Mouse (Mus musculus) Muller cell, postnatal 12 days (primary cell): ENCODE measurements at regions not wholly inside any gene's neighbourhood (a gene's known extent, or its start where the extent isn't known, plus 50 kb on each side); places are given as distances from the start of the nearest gene placed in this dataset.
"Not testable (repeated sequence)": the region's sequence is repeated elsewhere in the genome, so short reads cannot be mapped to it uniquely, and the experiment has no call there.

ENCODE experiments used
- DNase-seq: peaks from one replicate; pipeline ENCODE4 v3.0.0-alpha.2; 2015; ENCODE audit errors: inconsistent ontology term

DNA sequence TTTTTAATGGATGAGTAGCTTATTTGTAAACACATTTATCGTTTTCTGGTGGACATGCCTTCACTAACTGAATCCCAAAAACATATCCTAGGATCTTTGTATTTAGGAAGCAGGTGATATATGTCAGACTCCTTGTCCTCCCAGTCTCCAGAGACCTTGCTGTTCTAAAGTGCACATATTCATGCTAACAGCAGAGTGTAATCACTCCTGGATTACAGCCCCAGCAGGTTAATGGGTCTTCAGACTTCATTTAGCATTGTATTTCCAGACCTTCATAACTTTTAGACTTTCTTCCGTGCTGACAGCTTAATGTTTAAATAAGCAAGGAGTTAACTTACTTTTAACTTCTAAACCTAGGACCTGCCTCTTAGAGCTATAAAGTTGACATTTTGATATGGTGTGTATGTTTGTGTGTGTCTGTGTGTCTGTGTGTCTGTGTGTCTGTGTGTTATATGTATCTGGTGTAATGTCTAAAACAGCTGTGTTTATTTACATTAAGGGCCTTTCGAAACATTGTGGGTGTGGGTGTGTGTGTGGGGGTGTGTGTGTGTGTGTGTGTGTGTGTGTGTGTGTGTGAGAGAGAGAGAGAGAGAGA, 398.3 kb downstream of the Gm4340 start:
- DNase-seq: no peak

DNA sequence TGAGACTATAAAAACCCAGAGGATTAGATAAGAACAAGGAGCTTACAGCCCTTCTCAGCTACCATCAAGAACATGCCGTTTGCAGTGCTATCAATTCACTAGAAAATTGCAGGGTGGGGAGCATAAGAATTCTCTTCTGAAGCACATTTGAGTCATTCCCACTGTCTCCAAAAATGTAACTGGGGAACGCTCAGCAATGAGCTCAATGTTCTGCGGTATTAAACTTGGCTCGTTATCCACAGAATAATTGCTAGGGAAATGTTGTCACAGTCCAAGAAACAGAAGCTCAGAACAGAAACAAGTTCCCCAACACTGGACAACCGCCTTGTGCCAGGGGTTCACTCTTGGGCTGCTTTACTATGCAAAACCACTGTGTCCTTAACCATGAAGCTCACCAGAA, 402.1 kb downstream of the Gm4340 start:
- DNase-seq: peak; percentile 85

DNA sequence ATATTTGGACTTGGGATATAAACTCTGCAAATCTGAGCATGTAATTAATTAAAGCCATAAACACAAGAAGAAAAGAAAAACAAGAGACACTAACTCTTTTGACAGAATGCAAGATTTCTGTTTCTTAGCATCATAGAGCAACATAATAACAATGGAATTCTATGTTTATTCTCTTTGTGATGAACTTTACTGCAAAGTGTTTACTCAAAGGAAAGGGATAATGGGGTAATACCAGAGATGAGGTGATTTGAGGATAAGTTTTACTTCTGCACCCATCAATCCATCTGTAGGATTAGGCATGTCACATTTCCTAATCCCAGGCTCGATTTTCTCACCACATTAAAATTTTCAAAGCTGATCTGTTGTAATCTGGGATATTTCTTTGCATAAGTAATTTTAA, 433.8 kb downstream of the Gm4340 start:
- no peak for DNase-seq

DNA sequence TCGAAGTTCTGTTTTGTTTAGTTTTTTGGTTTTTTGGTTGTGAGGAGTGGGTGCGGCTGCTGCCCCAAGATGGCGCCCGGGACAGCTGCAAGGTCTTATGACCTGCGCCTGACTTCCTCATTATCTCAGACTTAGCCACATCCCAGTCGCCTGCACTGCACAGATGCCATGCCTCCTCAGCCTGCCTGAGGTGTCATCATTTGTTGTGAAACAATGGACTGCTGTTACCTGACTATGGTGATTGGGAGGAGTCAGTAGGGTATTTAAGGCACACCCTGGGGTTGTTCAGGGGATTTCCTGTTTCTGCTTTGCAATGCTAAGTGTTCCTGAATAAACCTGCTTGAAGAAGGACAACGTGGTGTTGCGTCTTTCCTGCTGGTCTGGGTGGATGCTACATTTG, 457.2 kb downstream of the Gm4340 start:
- no peak for DNase-seq

DNA sequence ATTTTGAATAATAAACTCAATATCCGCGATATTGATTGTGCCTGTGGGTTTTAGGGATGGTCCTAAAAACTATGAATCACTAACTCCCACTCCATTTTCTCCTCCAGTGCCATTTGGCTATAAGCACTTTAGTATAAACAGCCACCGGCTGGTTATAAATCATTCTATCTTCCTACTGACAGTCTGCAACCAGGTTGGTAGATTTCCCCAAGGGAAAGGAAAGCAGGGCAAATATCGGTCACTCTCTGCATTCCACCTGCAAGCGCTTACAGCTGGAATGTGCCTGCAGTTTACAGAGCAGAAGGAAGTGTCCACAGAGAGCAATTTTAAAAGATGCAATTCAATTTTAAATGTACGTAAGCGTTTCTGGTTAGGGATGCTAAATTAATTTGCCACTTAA, 466.5 kb downstream of the Gm4340 start:
- no peak for DNase-seq

DNA sequence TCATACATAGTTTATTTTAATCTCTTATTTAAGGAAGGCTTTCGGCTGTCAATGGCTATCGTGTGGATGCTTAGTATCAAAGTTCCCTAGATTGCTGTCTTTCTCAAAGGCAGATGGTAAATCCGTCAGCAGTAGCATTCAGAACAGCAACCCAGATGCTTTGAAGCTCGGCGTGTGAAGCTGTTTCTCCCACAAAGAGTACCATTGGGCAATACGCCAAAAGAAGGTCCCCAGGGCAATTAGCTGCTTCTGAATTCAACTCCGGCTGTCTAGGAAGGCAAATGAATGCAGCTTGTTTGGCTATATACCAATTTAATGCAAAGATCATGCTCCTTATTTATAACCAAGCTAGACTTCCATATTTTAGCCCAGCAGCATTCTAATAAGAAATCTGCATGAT, 467.8 kb downstream of the Gm4340 start:
- DNase-seq: peak; percentile 37

DNA sequence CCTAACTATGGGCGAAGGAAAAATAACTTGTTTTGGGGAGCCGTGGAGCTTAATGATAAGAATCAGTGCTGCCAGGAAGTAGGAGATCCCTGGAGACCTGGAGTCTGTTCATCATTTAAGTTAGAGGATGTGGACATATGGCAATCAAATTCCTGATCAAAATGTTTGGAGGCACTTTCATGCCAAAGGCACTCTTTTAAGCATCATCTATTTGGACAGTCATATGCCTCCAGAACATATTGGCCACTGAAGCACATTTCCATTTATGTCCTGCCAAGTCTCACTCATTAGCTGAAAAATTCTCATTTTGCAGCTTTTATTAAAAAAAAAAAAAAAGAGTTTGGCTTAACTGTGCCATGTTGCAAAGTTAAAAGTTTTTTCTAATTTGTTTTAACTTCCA, 474.4 kb downstream of the Gm4340 start:
- peak; percentile 52 for DNase-seq

DNA sequence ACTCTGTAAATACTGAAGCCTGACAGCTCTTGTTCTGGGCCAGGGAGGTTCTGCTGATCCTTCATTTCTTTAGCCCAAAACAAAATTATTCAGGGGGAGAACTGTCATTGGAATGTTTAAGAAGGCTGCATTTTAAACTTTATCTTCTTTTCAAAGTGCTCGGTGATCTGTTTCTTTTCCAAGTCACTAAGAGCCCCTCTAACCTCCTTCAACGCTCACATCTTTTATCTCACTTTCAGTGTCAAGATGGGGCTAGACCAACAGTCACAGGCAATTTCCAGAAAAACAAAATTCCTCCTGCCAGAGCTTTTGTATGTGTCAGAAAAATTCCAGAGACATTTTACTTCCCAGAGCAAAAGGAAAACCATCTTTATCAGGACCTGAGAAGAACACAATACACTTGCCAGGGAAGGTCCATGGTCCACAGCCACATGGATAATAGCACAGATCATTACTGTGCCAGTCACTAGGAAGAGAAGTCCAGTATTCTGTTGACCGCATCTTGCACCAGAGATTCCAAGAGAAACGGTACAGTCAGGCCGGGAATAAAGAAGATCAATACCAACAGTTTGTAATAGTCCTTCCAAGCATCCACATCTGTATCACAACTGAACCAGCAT, 491.0 kb downstream of the Gm4340 start:
- DNase-seq: no peak

DNA sequence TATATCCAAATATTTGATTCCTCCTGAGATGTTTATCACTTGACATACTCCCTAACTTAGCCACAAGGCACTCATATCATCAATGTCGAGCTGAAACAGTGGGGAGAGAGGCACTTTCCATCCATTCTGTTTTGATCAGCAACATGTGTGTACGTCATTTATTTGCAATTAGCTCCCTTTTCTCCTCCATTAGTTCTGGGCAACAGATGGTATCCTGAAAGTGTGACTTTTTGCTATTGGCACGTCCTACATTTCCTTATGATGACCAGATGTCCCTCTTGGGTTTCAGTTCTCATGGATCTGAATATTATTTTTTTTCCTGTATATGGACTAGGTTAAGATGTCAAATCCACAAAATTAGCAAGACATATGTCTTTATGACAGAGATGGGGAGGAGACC, 492.0 kb downstream of the Gm4340 start:
- no peak for DNase-seq

DNA sequence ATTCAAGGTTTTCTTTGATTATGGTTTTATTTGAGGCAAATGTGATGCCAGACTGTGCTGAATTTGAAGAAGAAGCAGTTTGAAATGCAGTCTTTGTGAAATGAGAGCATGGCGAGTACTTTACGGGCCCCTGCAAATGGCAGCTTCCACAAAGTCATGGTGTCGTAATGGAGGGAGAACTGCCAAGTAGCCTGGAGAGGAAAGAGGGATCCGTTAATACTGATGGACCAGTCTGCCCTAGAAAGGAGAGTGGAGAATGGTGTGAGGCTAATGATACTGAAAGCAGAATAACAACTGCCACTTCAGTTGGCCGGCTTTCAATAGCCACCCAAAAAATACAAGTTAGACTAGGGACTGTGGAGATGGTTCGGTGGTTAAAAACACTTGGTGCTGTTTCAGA, 492.8 kb downstream of the Gm4340 start:
- DNase-seq: no peak

DNA sequence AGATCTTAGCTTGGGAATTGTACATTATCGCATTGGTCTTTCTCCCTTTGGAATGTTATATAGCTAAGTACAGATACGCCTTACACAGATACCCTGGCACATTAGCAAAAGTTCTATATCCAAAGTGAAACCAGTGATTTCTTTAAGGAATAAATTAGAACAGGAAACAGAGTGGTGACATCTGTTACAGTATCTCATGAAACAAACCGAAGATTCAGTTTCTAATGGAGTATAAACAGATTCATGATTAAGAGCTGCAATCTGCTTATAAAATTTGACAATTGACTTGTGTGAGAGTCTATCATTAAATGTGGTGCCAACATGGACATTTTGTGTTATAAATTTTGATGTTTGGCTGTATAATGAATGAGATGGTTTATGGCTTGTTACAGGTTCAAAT, 501.1 kb downstream of the Gm4340 start:
- DNase-seq: no peak

DNA sequence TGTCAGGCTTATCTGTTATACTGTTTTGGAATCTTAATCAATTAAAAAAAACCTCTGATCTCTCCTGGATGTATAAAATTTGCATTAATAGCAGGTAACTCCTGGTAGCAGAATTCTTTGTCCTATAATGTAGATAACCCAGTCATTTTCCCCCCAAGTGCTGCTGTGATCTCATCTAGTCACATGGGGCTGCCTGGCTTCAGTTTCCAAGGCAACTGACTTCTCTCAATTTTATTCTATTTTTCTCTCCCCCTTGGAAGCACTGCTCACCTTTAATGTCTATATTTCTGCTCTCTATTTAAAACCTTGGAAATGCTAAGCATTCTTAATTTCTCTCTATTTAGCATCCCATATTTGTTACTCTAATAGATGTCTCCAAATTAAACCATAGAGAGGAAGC, 515.1 kb downstream of the Gm4340 start:
- DNase-seq: no peak

DNA sequence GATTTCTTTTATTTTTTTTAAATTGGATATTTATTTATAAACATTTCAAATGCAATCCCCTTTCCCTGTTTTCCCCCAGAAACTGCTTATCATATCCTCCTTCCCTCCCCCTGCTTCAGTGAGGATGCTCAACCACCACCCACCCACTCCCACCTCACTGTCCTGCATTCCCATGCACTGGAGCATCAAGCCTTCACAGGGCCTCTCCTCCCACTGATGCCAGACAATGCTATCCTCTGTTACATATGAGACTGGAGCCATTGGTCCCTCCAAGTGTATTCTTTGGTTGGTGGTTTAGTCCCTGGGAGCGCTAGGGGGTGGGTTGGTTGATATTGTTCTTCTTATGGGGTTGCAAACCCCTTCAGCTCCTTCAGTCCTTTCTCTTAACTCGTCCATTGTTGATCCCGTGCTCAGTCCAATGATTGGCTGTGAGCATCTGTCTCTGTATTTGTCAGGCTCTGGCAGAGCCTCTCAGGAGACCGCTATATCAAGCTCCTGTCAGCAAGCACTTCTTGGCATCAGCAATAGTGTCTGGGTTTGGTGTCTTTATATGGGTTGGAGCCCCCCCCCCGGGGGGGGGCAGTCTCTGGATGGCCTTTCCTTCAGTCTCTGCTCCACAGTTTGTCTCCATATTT, 519.6 kb downstream of the Gm4340 start:
- DNase-seq: not testable (repeated sequence)
